Mouse (Mus musculus) CH12.LX (cell line): ENCODE results near the gene Sidt2. TPM values are rescaled to one million over a fixed set of nuclear protein-coding genes. Genes with fewer than 3 reads are reported as not detected.

Experiments
- DNase-seq: peaks from one replicate; pipeline ENCODE4 v3.0.0-alpha.2; 2013; ENCODE audit errors: extremely low read depth
- H3K27ac ChIP-seq: 2 replicates; pipeline ENCODE4 v1.5.1; 2012; ENCODE audit warnings: low read depth, mild to moderate bottlenecking, control low read depth, moderate library complexity; ENCODE audit not compliant: insufficient read depth
- H3K27me3 ChIP-seq: replicated peaks from 2 replicates; pipeline ENCODE3; 2012; ENCODE audit warnings: inconsistent platforms
- H3K36me3 ChIP-seq, 2 experiments: replicated peaks in 1 of 2; 2 replicates each; pipeline versions ENCODE3 to v1.6.1; 2012; ENCODE audit warnings: inconsistent platforms in 1 of 2, low read length in 1 of 2, mild to moderate bottlenecking in 1 of 2, mixed read lengths in 1 of 2, moderate library complexity in 1 of 2; ENCODE audit not compliant: control insufficient read depth in 1 of 2, insufficient read depth in 1 of 2
- H3K4me1 ChIP-seq, 2 experiments: 2 replicates each; pipeline ENCODE4 v1.6.1; 2012; ENCODE audit warnings: inconsistent platforms in 1 of 2, moderate library complexity in 1 of 2; ENCODE audit not compliant: insufficient read depth in 2 of 2, control insufficient read depth in 1 of 2
- H3K4me2 ChIP-seq: 2 replicates; pipeline ENCODE4 v1.6.1; 2012; ENCODE audit warnings: low read depth, mild to moderate bottlenecking, control low read depth; ENCODE audit not compliant: poor library complexity, insufficient read depth, severe bottlenecking
- H3K4me3 ChIP-seq, 3 experiments: fragments of 150-350 bp in 1 of 3; sonication (generic) in 1 of 3; replicated peaks in 1 of 3; 2 replicates each; pipeline versions ENCODE3 to v1.5.1; 2011 to 2012; ENCODE audit warnings: low read depth in 2 of 3, low read length in 2 of 3, mild to moderate bottlenecking in 2 of 3, moderate library complexity in 2 of 3, control low read depth in 1 of 3, improper control_type of control experiment in 1 of 3, inconsistent platforms in 1 of 3, mixed read lengths in 1 of 3; ENCODE audit not compliant: poor library complexity in 1 of 3
- H3K79me2 ChIP-seq: replicated peaks from 2 replicates; pipeline ENCODE4 v1.6.1; 2012; ENCODE audit warnings: mild to moderate bottlenecking, moderate library complexity; ENCODE audit not compliant: control insufficient read depth, poor library complexity, insufficient read depth, severe bottlenecking; ENCODE audit errors: extremely low read depth
- H3K9ac ChIP-seq: 2 replicates; pipeline ENCODE4 v1.6.1; 2012; ENCODE audit warnings: low read depth, mild to moderate bottlenecking, control low read depth, moderate library complexity; ENCODE audit not compliant: insufficient read depth
- H3K9me3 ChIP-seq: replicated peaks from 2 replicates; pipeline ENCODE3; 2012; ENCODE audit warnings: low read length, inconsistent platforms, mixed read lengths
- BHLHE40 ChIP-seq: IDR thresholded peaks from 2 replicates; pipeline ENCODE4 v1.6.1; 2011; ENCODE audit warnings: mild to moderate bottlenecking, low read depth, low read length, improper control_type of control experiment
- CHD1 ChIP-seq: IDR thresholded peaks from 2 replicates; pipeline ENCODE4 v1.6.1; 2012; ENCODE audit warnings: low read depth, low read length, improper control_type of control experiment, inconsistent platforms
- CHD2 ChIP-seq: IDR thresholded peaks from 2 replicates; pipeline ENCODE4 v1.6.1; 2011; ENCODE audit warnings: low read length, improper control_type of control experiment
- CTCF ChIP-seq, 2 experiments: IDR thresholded peaks in 1 of 2; conservative IDR thresholded peaks in 1 of 2; 2 replicates each; pipeline ENCODE4 v1.5.1; 2011 to 2012; ENCODE audit warnings: low read depth in 2 of 2, low read length in 2 of 2, improper control_type of control experiment in 1 of 2, inconsistent platforms in 1 of 2, mild to moderate bottlenecking in 1 of 2, moderate library complexity in 1 of 2
- E2F4 ChIP-seq: IDR thresholded peaks from 2 replicates; pipeline ENCODE4 v1.6.1; 2011; ENCODE audit warnings: low read depth, low read length, improper control_type of control experiment; ENCODE audit not compliant: insufficient replicate concordance
- ELF1 ChIP-seq: IDR thresholded peaks from 2 replicates; pipeline ENCODE4 v1.6.1; 2014; ENCODE audit warnings: low read depth, mild to moderate bottlenecking, inconsistent platforms, low read length, improper control_type of control experiment
- EP300 ChIP-seq: IDR thresholded peaks from 2 replicates; pipeline ENCODE4 v1.6.1; 2011; ENCODE audit warnings: low read length, improper control_type of control experiment
- ETS1 ChIP-seq: conservative IDR thresholded peaks from 2 replicates; pipeline ENCODE4 v1.6.1; 2012; ENCODE audit warnings: low read depth, mild to moderate bottlenecking, inconsistent platforms, low read length, improper control_type of control experiment, moderate library complexity
- GABPA ChIP-seq: IDR thresholded peaks from 2 replicates; pipeline ENCODE4 v1.6.1; 2012; ENCODE audit warnings: low read depth, low read length, improper control_type of control experiment, inconsistent platforms; ENCODE audit not compliant: insufficient replicate concordance
- HCFC1 ChIP-seq: IDR thresholded peaks from 2 replicates; pipeline ENCODE4 v1.6.1; 2012; ENCODE audit warnings: low read depth, mild to moderate bottlenecking, inconsistent platforms, low read length, improper control_type of control experiment
- IRF4 ChIP-seq: IDR thresholded peaks from 2 replicates; pipeline ENCODE4 v1.6.1; 2014; ENCODE audit warnings: low read depth, mild to moderate bottlenecking, inconsistent platforms, low read length, improper control_type of control experiment
- JUN ChIP-seq: IDR thresholded peaks from 2 replicates; pipeline ENCODE4 v1.6.1; 2011; ENCODE audit warnings: low read depth, mild to moderate bottlenecking, low read length, improper control_type of control experiment, moderate library complexity; ENCODE audit not compliant: insufficient read depth
- JUND ChIP-seq: conservative IDR thresholded peaks from 2 replicates; pipeline ENCODE4 v1.6.1; 2011; ENCODE audit warnings: low read depth, low read length, improper control_type of control experiment
- KAT2A ChIP-seq: IDR thresholded peaks from 2 replicates; pipeline ENCODE4 v1.6.1; 2012; ENCODE audit warnings: low read length, improper control_type of control experiment, inconsistent platforms; ENCODE audit not compliant: insufficient replicate concordance
- MAFK ChIP-seq: IDR thresholded peaks from 2 replicates; pipeline ENCODE4 v1.6.1; 2011; ENCODE audit warnings: low read length, improper control_type of control experiment; ENCODE audit not compliant: insufficient replicate concordance
- MAX ChIP-seq: IDR thresholded peaks from 2 replicates; pipeline ENCODE4 v1.6.1; 2011; ENCODE audit warnings: low read length, improper control_type of control experiment
- MAZ ChIP-seq: IDR thresholded peaks from 2 replicates; pipeline ENCODE4 v1.6.1; 2012; ENCODE audit warnings: low read depth, mild to moderate bottlenecking, inconsistent platforms, low read length, improper control_type of control experiment, moderate library complexity
- MEF2A ChIP-seq: IDR thresholded peaks from 2 replicates; pipeline ENCODE4 v1.6.1; 2014; ENCODE audit warnings: low read depth, mild to moderate bottlenecking, inconsistent platforms, low read length, improper control_type of control experiment, borderline replicate concordance
- MXI1 ChIP-seq: IDR thresholded peaks from 2 replicates; pipeline ENCODE4 v1.6.1; 2011; ENCODE audit warnings: mild to moderate bottlenecking, low read depth, low read length, improper control_type of control experiment
- MYC ChIP-seq: IDR thresholded peaks from 2 replicates; pipeline ENCODE4 v1.6.1; 2011; ENCODE audit warnings: low read depth, mild to moderate bottlenecking, improper control_type of control experiment, low read length
- NELFE ChIP-seq: IDR thresholded peaks from 2 replicates; pipeline ENCODE4 v1.6.1; 2011; ENCODE audit warnings: low read depth, low read length, improper control_type of control experiment
- NRF1 ChIP-seq: IDR thresholded peaks from 2 replicates; pipeline ENCODE4 v1.6.1; 2014; ENCODE audit warnings: low read depth, mild to moderate bottlenecking, inconsistent platforms, low read length, improper control_type of control experiment, moderate library complexity
- PAX5 ChIP-seq: IDR thresholded peaks from 2 replicates; pipeline ENCODE4 v1.6.1; 2012; ENCODE audit warnings: low read length, inconsistent platforms, mixed read lengths
- POLR2A ChIP-seq: IDR thresholded peaks from 2 replicates; pipeline ENCODE4 v1.6.1; 2011; ENCODE audit warnings: low read depth, mild to moderate bottlenecking, improper control_type of control experiment, low read length
- POLR2AphosphoS2 ChIP-seq: IDR thresholded peaks from 2 replicates; pipeline ENCODE4 v1.6.1; 2011; ENCODE audit warnings: low read depth, low read length, improper control_type of control experiment
- RAD21 ChIP-seq: IDR thresholded peaks from 2 replicates; pipeline ENCODE4 v1.6.1; 2011; ENCODE audit warnings: low read depth, mild to moderate bottlenecking, low read length, improper control_type of control experiment, moderate library complexity
- RCOR1 ChIP-seq: conservative IDR thresholded peaks from 2 replicates; pipeline ENCODE4 v1.6.1; 2012; ENCODE audit warnings: low read depth, mild to moderate bottlenecking, inconsistent platforms, low read length, improper control_type of control experiment
- SIN3A ChIP-seq: IDR thresholded peaks from 2 replicates; pipeline ENCODE4 v1.6.1; 2012; ENCODE audit warnings: low read length, improper control_type of control experiment, inconsistent platforms
- SMC3 ChIP-seq: IDR thresholded peaks from 2 replicates; pipeline ENCODE4 v1.6.1; 2011; ENCODE audit warnings: low read depth, low read length, improper control_type of control experiment
- TBP ChIP-seq: conservative IDR thresholded peaks from 2 replicates; pipeline ENCODE4 v1.6.1; 2011; ENCODE audit warnings: low read depth, low read length, improper control_type of control experiment
- TCF12 ChIP-seq: IDR thresholded peaks from 2 replicates; pipeline ENCODE4 v1.6.1; 2014; ENCODE audit warnings: low read depth, mild to moderate bottlenecking, inconsistent platforms, low read length, improper control_type of control experiment
- UBTF ChIP-seq: IDR thresholded peaks from 2 replicates; pipeline ENCODE4 v1.6.1; 2012; ENCODE audit warnings: low read depth, mild to moderate bottlenecking, inconsistent platforms, low read length, improper control_type of control experiment, moderate library complexity
- USF1 ChIP-seq: IDR thresholded peaks from 2 replicates; pipeline ENCODE4 v1.6.1; 2014; ENCODE audit warnings: low read depth, mild to moderate bottlenecking, inconsistent platforms, low read length, improper control_type of control experiment
- USF2 ChIP-seq: conservative IDR thresholded peaks from 2 replicates; pipeline ENCODE4 v1.6.1; 2011; ENCODE audit warnings: low read depth, low read length, improper control_type of control experiment
- ZC3H11A ChIP-seq: IDR thresholded peaks from 2 replicates; pipeline ENCODE4 v1.6.1; 2012; ENCODE audit warnings: low read depth, mild to moderate bottlenecking, inconsistent platforms, low read length, improper control_type of control experiment
- ZKSCAN1 ChIP-seq: IDR thresholded peaks from 2 replicates; pipeline ENCODE4 v1.6.1; 2012; ENCODE audit warnings: low read depth, inconsistent platforms, low read length, improper control_type of control experiment, borderline replicate concordance
- ZMIZ1 ChIP-seq: IDR thresholded peaks from 2 replicates; pipeline ENCODE4 v1.6.1; 2012; ENCODE audit warnings: low read depth, mild to moderate bottlenecking, inconsistent platforms, low read length, improper control_type of control experiment
- ZNF384 ChIP-seq: IDR thresholded peaks from 2 replicates; pipeline ENCODE4 v1.6.1; 2012; ENCODE audit warnings: low read depth, low read length, improper control_type of control experiment, inconsistent platforms
- dilution Hi-C: fragments of 300-500 bp; cut with MboI; formaldehyde crosslinking; loops from 2 replicates; pipeline ENCODE4 v1.14.3; 2020; ENCODE audit warnings: low sequenced_read_pairs; ENCODE audit not compliant: extremely low pct_unique_long_range_greater_than_20kb, extremely low pct_ligation_motif_present
- in situ Hi-C: fragments of 300-500 bp; cut with MboI; formaldehyde crosslinking; loops from 3 replicates; pipeline ENCODE4 v1.14.3; 2019; ENCODE audit warnings: low sequenced_read_pairs, low pct_ligation_motif_present, low pct_unique_long_range_greater_than_20kb, mixed read lengths
- polyA plus RNA-seq: library from polyadenylated mRNA; unstranded; fragments of >175 nt; gene quantifications from 2 replicates; pipeline ENCODE4 v1.2.1, GENCODE M21; 2012; ENCODE audit warnings: low read depth; ENCODE audit not compliant: insufficient read length
- total RNA-seq, 2 experiments: library from RNA; depleted of rRNA; stranded (reverse); fragments of 300-350 nt in 1 of 2; fragments of >200 nt in 1 of 2; gene quantifications; 2 replicates each; pipeline ENCODE4 v1.2.3; 2012 to 2014

Sidt2 gene
- total RNA-seq (2012; rRNA removed) (41.0 and 47.8 TPM in 2 replicates), total RNA-seq (2014; rRNA removed) (36.4 and 38.9 TPM in 2 replicates), polyA plus RNA-seq (110 and 143 TPM in 2 replicates)

- dilution Hi-C loops: no loop called here
- peak; percentile 74; the same call in 1 of the 2 replicates for TF ChIP-seq MXI1
- no peak for TF ChIP-seq BHLHE40
- TF ChIP-seq NRF1: peak; percentile 64
- no peak for TF ChIP-seq USF2
- peak; percentile 95 for TF ChIP-seq SIN3A
- no peak for TF ChIP-seq CHD1
- TF ChIP-seq MAFK: no peak
- peak; percentile 53 for TF ChIP-seq IRF4
- TF ChIP-seq PAX5: no peak
- TF ChIP-seq CTCF (conservative IDR thresholded peaks at IDR 0.05 in 1 of 2, IDR thresholded peaks at IDR 0.05 in 1 of 2; ENCODE audit: low read depth in 2 of 2, low read length in 2 of 2): no peak
- TF ChIP-seq POLR2A: peak; percentile 66
- no peak for TF ChIP-seq TCF12
- TF ChIP-seq TBP: 0 out of 2 replicates have a peak, but pooled peaks have one; percentile 35
- no peak for TF ChIP-seq ZKSCAN1
- TF ChIP-seq ZC3H11A: no peak
- no peak for TF ChIP-seq E2F4
- 0 out of 2 replicates have a peak, but pooled peaks have one; percentile 17 for TF ChIP-seq MEF2A
- no peak for TF ChIP-seq MAX
- TF ChIP-seq EP300: no peak
- no peak; the same call in 1 of the 2 replicates for TF ChIP-seq UBTF
- no peak for TF ChIP-seq RAD21
- no peak for TF ChIP-seq RCOR1
- no peak for TF ChIP-seq JUND
- no peak for TF ChIP-seq ZNF384
- TF ChIP-seq HCFC1: peak; percentile 79
- no peak for TF ChIP-seq CHD2
- no peak for TF ChIP-seq KAT2A
- TF ChIP-seq JUN: no peak
- TF ChIP-seq SMC3: no peak
- no peak for TF ChIP-seq POLR2AphosphoS2
- no peak; the same call in 1 of the 2 replicates for TF ChIP-seq NELFE
- TF ChIP-seq ELF1: peak; percentile 59; the same call in 1 of the 2 replicates
- TF ChIP-seq GABPA: no peak
- no peak for TF ChIP-seq MAZ
- TF ChIP-seq ZMIZ1: no peak
- no peak for TF ChIP-seq USF1
- no peak for TF ChIP-seq MYC
- peak; percentile 38; the same call in 1 of the 2 replicates for TF ChIP-seq ETS1
- H3K4me2 ChIP-seq: peak within 1 kb of the TSS; percentile 85
- DNase-seq: peak; percentile 82
- peak within 1 kb of the TSS; percentile 53 for H3K27ac ChIP-seq
- no peaks in the 10 kb centered on the region for H3K9me3 ChIP-seq
- H3K79me2 ChIP-seq: peaks cover 6% of the 10 kb centered on the region; the same call in 1 of the 2 replicates
- in situ Hi-C loops: no loop called here
- peak within 1 kb of the TSS; percentile 98 for H3K9ac ChIP-seq
- no peaks in the 10 kb centered on the region for H3K27me3 ChIP-seq
- H3K4me3 ChIP-seq: peak within 1 kb of the TSS; percentile 90 to 94 (median 92)
- H3K4me1 ChIP-seq: peaks cover 6 to 27% of the 10 kb centered on the region in 2 experiments; a peak in 3 of 4 replicates
- H3K36me3 ChIP-seq: peaks cover 12 to 47% of the 10 kb centered on the region in 2 experiments
Measured at GRCm38 (mm10) chr9:45955107-45955963, at the start of gene Sidt2. TSS of gene Sidt2 (minus strand) at chr9:45955258.
